Mouse (Mus musculus) heart, embryonic 16.5 days (tissue): ENCODE measurements around the gene Sdc3. TPM values are rescaled to one million over a fixed set of nuclear protein-coding genes. Genes with fewer than 3 reads are reported as not detected.

Source experiments
- ATAC-seq: fragments of 200-750 bp; cut with Nextera tagmentation; replicated peaks from 2 replicates; pipeline ENCODE4 v1.8.0; 2017; ENCODE audit warnings: moderate number of reproducible peaks; ENCODE audit not compliant: insufficient read depth, low FRiP score; ENCODE audit errors: extremely low read depth
- H3K27ac ChIP-seq: fragments of 300-500 bp; sonication (generic); 2 replicates; pipeline ENCODE4 v1.5.1; 2014; ENCODE audit warnings: mild to moderate bottlenecking, low read length, control low read depth, moderate library complexity
- H3K27me3 ChIP-seq: fragments of 300-500 bp; sonication (generic); 2 replicates; pipeline ENCODE4 v1.6.1; 2014; ENCODE audit warnings: low read length, mixed read lengths; ENCODE audit not compliant: control insufficient read depth, insufficient read depth
- H3K36me3 ChIP-seq: fragments of 300-500 bp; sonication (generic); 2 replicates; pipeline ENCODE4 v1.6.1; 2014; ENCODE audit not compliant: control insufficient read depth, insufficient read depth
- H3K4me1 ChIP-seq: fragments of 300-500 bp; sonication (generic); 2 replicates; pipeline ENCODE4 v1.6.1; 2014; ENCODE audit warnings: low read length, mixed read lengths; ENCODE audit not compliant: control insufficient read depth, insufficient read depth
- H3K4me2 ChIP-seq: fragments of 300-500 bp; sonication (generic); 2 replicates; pipeline ENCODE4 v1.6.1; 2014; ENCODE audit warnings: low read depth, mild to moderate bottlenecking, control low read depth, low read length
- H3K4me3 ChIP-seq: fragments of 300-500 bp; sonication (generic); 2 replicates; pipeline ENCODE4 v1.5.1; 2014; ENCODE audit warnings: mild to moderate bottlenecking, control low read depth, low read length
- H3K9ac ChIP-seq: fragments of 300-500 bp; sonication (generic); 2 replicates; pipeline ENCODE4 v1.6.1; 2014; ENCODE audit warnings: low read length, control low read depth
- H3K9me3 ChIP-seq: fragments of 300-500 bp; sonication (generic); replicated peaks from 2 replicates; pipeline ENCODE4 v1.6.1; 2016; ENCODE audit warnings: low read length; ENCODE audit not compliant: control insufficient read depth
- WGBS: fragments of 180-500 bp; shearing (Covaris S2); extraction: QIAGEN DNeasy Blood & Tissue Kit; methylation state at CpG from one replicate; pipeline ENCODE4 v1.1.7; 2014; 5-methylcytosine and 5-hydroxymethylcytosine counted together
- polyA plus RNA-seq: library from polyadenylated mRNA; unstranded; fragments of >200 nt; fragmentation: Nextera tagmentation; extraction: Ambion mirVana; gene quantifications from 2 replicates; pipeline ENCODE4 v1.2.1, GENCODE M21; 2015

Sdc3 gene
- polyA plus RNA-seq, 1 experiment from 2014 or later = 19.9 TPM

GRCm38 (mm10) chr4:130806746-130807145, 14.4 kb downstream of the Sdc3 start:
- Histone ChIP-seq H3K4me3 (no peak overlapping the region), H3K27ac (no peak overlapping the region), H3K4me1 (peaks cover 10% of the 10 kb centered on the region), H3K9me3 (no peaks in the 10 kb centered on the region), H3K9ac (no peak overlapping the region), H3K4me2 (no peak overlapping the region), H3K27me3 (no peaks in the 10 kb centered on the region), H3K36me3 (no peaks in the 10 kb centered on the region)
- no peak for ATAC-seq
- WGBS = 93% methylated on average over 9 of the region's 9 CpGs

- WGBS = 50% methylated on average over 5 of the region's 5 CpGs
- Histone ChIP-seq H3K9ac (no peak overlapping the region), H3K4me1 (peaks cover 9% of the 10 kb centered on the region), H3K4me3 (no peak overlapping the region), H3K27ac (no peak overlapping the region), H3K27me3 (no peaks in the 10 kb centered on the region), H3K36me3 (no peaks in the 10 kb centered on the region), H3K9me3 (no peaks in the 10 kb centered on the region), H3K4me2 (no peak overlapping the region)
- no peak for ATAC-seq
Measured at GRCm38 (mm10) chr4:130809784-130810183, 17.4 kb downstream of the Sdc3 start.

DNA sequence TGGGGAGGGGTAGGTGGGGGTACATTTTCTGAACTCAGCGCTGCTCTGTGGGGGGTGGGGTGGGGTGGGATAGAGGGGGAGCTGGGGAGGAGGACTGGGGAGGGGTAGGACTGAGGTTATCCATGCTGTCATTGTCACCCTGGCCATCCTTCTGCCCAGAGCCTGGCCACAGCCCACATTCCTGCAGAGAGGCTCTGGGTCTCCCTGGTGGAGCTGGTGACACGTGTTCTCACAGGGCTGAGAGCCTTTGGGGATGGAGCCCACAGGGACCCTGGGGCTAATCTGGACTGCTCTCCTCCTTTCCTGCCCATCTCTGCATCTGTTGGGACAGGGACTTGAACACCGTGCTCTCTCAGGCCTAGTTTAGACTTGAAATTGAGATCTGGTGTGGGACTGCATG, 18.5 kb downstream of the Sdc3 start:
- no peak overlapping the region for H3K4me2 ChIP-seq
- no peaks in the 10 kb centered on the region for H3K9me3 ChIP-seq
- peaks cover 6% of the 10 kb centered on the region; the same call in 1 of the 2 replicates for H3K4me1 ChIP-seq
- no peak for ATAC-seq
- no peak overlapping the region for H3K4me3 ChIP-seq
- H3K27ac ChIP-seq = no peak overlapping the region
- no peaks in the 10 kb centered on the region for H3K36me3 ChIP-seq
- H3K9ac ChIP-seq = no peak overlapping the region
- 61% methylated on average over 3 of the region's 3 CpGs for WGBS
- no peaks in the 10 kb centered on the region for H3K27me3 ChIP-seq

- H3K9ac ChIP-seq = no peak overlapping the region
- H3K4me3 ChIP-seq = no peak overlapping the region
- H3K27me3 ChIP-seq = no peaks in the 10 kb centered on the region
- H3K9me3 ChIP-seq = no peaks in the 10 kb centered on the region
- WGBS = 60% methylated on average over 7 of the region's 7 CpGs
- H3K36me3 ChIP-seq = no peaks in the 10 kb centered on the region
- no peak for ATAC-seq
- no peak overlapping the region for H3K4me2 ChIP-seq
- no peak overlapping the region for H3K27ac ChIP-seq
- peaks cover 6% of the 10 kb centered on the region; the same call in 1 of the 2 replicates for H3K4me1 ChIP-seq
Measured at GRCm38 (mm10) chr4:130811385-130811784, 19.0 kb downstream of the Sdc3 start.

DNA sequence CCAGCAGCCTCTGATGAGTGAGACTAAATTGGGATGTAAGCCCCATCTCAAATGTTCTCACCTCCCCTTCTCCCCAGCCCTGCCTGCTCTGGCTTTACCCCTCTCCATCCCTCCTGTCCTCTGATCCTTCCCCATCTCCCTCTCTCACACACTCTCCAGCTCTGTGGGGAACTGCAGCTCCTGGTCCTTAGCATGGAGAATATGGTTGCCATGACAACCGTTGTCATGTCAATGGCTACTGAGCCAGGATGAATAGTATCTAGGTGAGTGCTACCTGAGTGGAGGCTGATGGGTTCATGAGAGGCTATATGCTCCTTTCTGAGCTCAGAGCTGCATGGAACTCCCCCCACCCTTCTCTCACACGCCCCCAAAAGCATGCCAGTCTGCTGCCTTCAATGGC, 21.6 kb downstream of the Sdc3 start:
- peaks cover 6% of the 10 kb centered on the region; the same call in 1 of the 2 replicates for H3K4me1 ChIP-seq
- WGBS = 65% methylated on average over 2 of the region's 2 CpGs
- no peaks in the 10 kb centered on the region for H3K27me3 ChIP-seq

DNA sequence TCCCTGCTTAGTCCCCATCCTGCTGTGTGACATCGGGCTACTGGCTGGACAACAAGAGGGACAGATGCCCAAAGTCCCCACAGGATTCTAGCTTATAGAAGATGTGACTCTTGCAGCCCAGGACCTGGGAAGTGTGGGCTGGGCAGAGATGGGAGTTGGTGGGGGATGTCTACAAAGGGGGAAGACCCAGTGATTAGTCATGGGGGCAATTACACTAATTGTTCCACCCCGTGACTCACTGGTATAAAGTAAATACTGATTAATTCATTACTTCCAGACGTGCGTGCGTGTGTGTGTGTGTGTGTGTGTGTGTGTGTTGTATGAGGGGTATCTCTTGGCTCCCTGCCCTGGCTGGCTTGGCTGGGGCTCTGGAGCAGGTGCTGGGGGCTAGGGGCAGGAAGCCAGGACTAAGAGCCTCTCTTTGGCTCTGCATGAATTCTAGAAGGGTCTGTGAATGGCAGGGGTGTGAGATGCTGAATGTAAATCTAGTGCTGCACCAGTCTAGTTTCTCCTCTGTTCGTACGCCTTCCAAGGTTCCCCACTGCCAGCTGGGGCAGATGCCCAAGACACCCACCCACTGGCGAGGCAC, 22.5 kb downstream of the Sdc3 start:
- H3K4me1 ChIP-seq = peaks cover 6% of the 10 kb centered on the region; the same call in 1 of the 2 replicates
- H3K36me3 ChIP-seq = 0 out of 2 replicates have a peak, but pooled peaks cover 4% of the 10 kb centered on the region
- 57% methylated on average over 8 of the region's 8 CpGs for WGBS
- H3K9me3 ChIP-seq = no peaks in the 10 kb centered on the region
- no peaks in the 10 kb centered on the region for H3K27me3 ChIP-seq
- no peak for ATAC-seq
- no peak overlapping the region for H3K4me3 ChIP-seq
- no peak overlapping the region for H3K4me2 ChIP-seq
- no peak overlapping the region for H3K9ac ChIP-seq
- no peak overlapping the region for H3K27ac ChIP-seq

More for the DNA sequence above, 21.6 kb downstream of the Sdc3 start:
- no peak overlapping the region for H3K4me3 ChIP-seq
- H3K27ac ChIP-seq = no peak overlapping the region
- no peak overlapping the region for H3K4me2 ChIP-seq
- no peaks in the 10 kb centered on the region for H3K9me3 ChIP-seq
- no peak overlapping the region for H3K9ac ChIP-seq
- ATAC-seq = no peak
- 0 out of 2 replicates have a peak, but pooled peaks cover 2% of the 10 kb centered on the region for H3K36me3 ChIP-seq

GRCm38 (mm10) chr4:130815860-130816259, 23.5 kb downstream of the Sdc3 start:
- no peaks in the 10 kb centered on the region for H3K9me3 ChIP-seq
- no peak overlapping the region for H3K9ac ChIP-seq
- no peak overlapping the region for H3K4me3 ChIP-seq
- no peaks in the 10 kb centered on the region for H3K27me3 ChIP-seq
- peaks cover 6% of the 10 kb centered on the region; the same call in 1 of the 2 replicates for H3K4me1 ChIP-seq
- WGBS = 82% methylated on average over 8 of the region's 8 CpGs
- no peak overlapping the region for H3K27ac ChIP-seq
- 0 out of 2 replicates have a peak, but pooled peaks cover 4% of the 10 kb centered on the region for H3K36me3 ChIP-seq
- H3K4me2 ChIP-seq = no peak overlapping the region
- ATAC-seq = no peak

GRCm38 (mm10) chr4:130819806-130820205, 27.5 kb downstream of the Sdc3 start:
- no peak overlapping the region for H3K9ac ChIP-seq

GRCm38 (mm10) chr4:130820594-130821255, 28.4 kb downstream of the Sdc3 start:
- no peaks in the 10 kb centered on the region for H3K27me3 ChIP-seq
- H3K9ac ChIP-seq = no peak overlapping the region; the same call in 1 of the 2 replicates
- peak overlapping the region; percentile 56 for H3K27ac ChIP-seq
- no peak overlapping the region for H3K4me2 ChIP-seq
- peaks cover 7% of the 10 kb centered on the region; the same call in 1 of the 2 replicates for H3K36me3 ChIP-seq
- WGBS = 71% methylated on average over 7 of the region's 7 CpGs
- no peaks in the 10 kb centered on the region for H3K9me3 ChIP-seq
- peak; percentile 45; the same call in 1 of the 2 replicates for ATAC-seq
- H3K4me1 ChIP-seq = no peaks in the 10 kb centered on the region
- H3K4me3 ChIP-seq = no peak overlapping the region

More at GRCm38 (mm10) chr4:130819806-130820205, 27.5 kb downstream of the Sdc3 start:
- no peak overlapping the region for H3K4me3 ChIP-seq
- H3K4me1 ChIP-seq = peaks cover 4% of the 10 kb centered on the region; the same call in 1 of the 2 replicates
- WGBS = 78% methylated on average over 3 of the region's 3 CpGs
- H3K27ac ChIP-seq = no peak overlapping the region
- no peak for ATAC-seq
- H3K36me3 ChIP-seq = peaks cover 7% of the 10 kb centered on the region; the same call in 1 of the 2 replicates
- no peak overlapping the region for H3K4me2 ChIP-seq
- no peaks in the 10 kb centered on the region for H3K9me3 ChIP-seq
- H3K27me3 ChIP-seq = no peaks in the 10 kb centered on the region
